Mouse (Mus musculus) myocyte (in vitro differentiated cells): ENCODE data around the gene Fmnl3. TPM values are rescaled to one million over a fixed set of nuclear protein-coding genes. Genes with fewer than 3 reads are reported as not detected.

Experiments
- H3K27me3 ChIP-seq: one replicate; pipeline ENCODE4 v1.6.1; 2011; ENCODE audit not compliant: control insufficient read depth, insufficient read depth, insufficient read length
- H3K36me3 ChIP-seq: one replicate; pipeline ENCODE4 v1.6.1; 2011; ENCODE audit not compliant: control insufficient read depth, insufficient read depth
- H3K4me2 ChIP-seq: one replicate; pipeline ENCODE4 v1.6.1; 2011; ENCODE audit warnings: low read depth, control low read depth
- H3K4me3 ChIP-seq: one replicate; pipeline ENCODE4 v1.5.1; 2011; ENCODE audit warnings: mild to moderate bottlenecking, control low read depth, moderate library complexity
- H3K79me2 ChIP-seq: one replicate; pipeline ENCODE4 v1.6.1; 2011; ENCODE audit not compliant: control insufficient read depth, insufficient read depth
- H3ac ChIP-seq: one replicate; pipeline ENCODE4 v1.6.1; 2011; ENCODE audit not compliant: control insufficient read depth, insufficient read length
- CEBPB ChIP-seq: IDR thresholded peaks from 2 replicates; pipeline ENCODE4 v1.6.1; 2011; ENCODE audit warnings: mild to moderate bottlenecking, moderate library complexity; ENCODE audit not compliant: poor library complexity, insufficient read depth, severe bottlenecking
- E2F4 ChIP-seq: IDR thresholded peaks from one replicate; pipeline ENCODE4 v1.6.1; 2011; ENCODE audit warnings: mild to moderate bottlenecking, control low read depth, moderate library complexity; ENCODE audit not compliant: insufficient read depth
- MAX ChIP-seq: IDR thresholded peaks from one replicate; pipeline ENCODE4 v1.6.1; 2011; ENCODE audit warnings: low read depth, mild to moderate bottlenecking, control low read depth
- MYOD1 ChIP-seq, 3 experiments: IDR thresholded peaks; one replicate each; pipeline ENCODE4 v1.6.1; 2011; ENCODE audit warnings: control low read depth in 2 of 3, low read depth in 2 of 3, mild to moderate bottlenecking in 2 of 3, moderate library complexity in 1 of 3; ENCODE audit not compliant: insufficient read length in 2 of 3, control insufficient read depth in 1 of 3
- MYOG ChIP-seq, 3 experiments: IDR thresholded peaks; one replicate each; pipeline ENCODE4 v1.6.1; 2011; ENCODE audit warnings: control low read depth in 2 of 3, low read depth in 2 of 3, mild to moderate bottlenecking in 2 of 3; ENCODE audit not compliant: insufficient read length in 2 of 3, control insufficient read depth in 1 of 3, insufficient read depth in 1 of 3
- POLR2A ChIP-seq: IDR thresholded peaks from one replicate; pipeline ENCODE4 v1.6.1; 2011; ENCODE audit warnings: low read depth, mild to moderate bottlenecking, control low read depth, moderate library complexity; ENCODE audit not compliant: insufficient read length
- POLR2AphosphoS2 ChIP-seq: IDR thresholded peaks from one replicate; pipeline ENCODE4 v1.6.1; 2011; ENCODE audit warnings: low read depth, control low read depth; ENCODE audit not compliant: insufficient read length
- REST ChIP-seq: IDR thresholded peaks from one replicate; pipeline ENCODE4 v1.6.1; 2011; ENCODE audit warnings: mild to moderate bottlenecking, control low read depth, moderate library complexity; ENCODE audit not compliant: insufficient read depth, insufficient read length
- SRF ChIP-seq: IDR thresholded peaks from one replicate; pipeline ENCODE4 v1.6.1; 2011; ENCODE audit warnings: low read depth; ENCODE audit not compliant: control insufficient read depth, insufficient read length
- TCF12 ChIP-seq: IDR thresholded peaks from one replicate; pipeline ENCODE4 v1.6.1; 2011; ENCODE audit warnings: mild to moderate bottlenecking, control low read depth; ENCODE audit not compliant: poor library complexity, insufficient read depth, severe bottlenecking
- TCF3 ChIP-seq: IDR thresholded peaks from one replicate; pipeline ENCODE4 v1.6.1; 2011; ENCODE audit warnings: low read depth, control low read depth; ENCODE audit not compliant: insufficient read length
- USF1 ChIP-seq: IDR thresholded peaks from one replicate; pipeline ENCODE4 v1.6.1; 2011; ENCODE audit warnings: low read depth, mild to moderate bottlenecking, control low read depth, moderate library complexity
- polyA plus RNA-seq: library from polyadenylated mRNA; unstranded; fragments of >200 nt; fragmentation: generic; extraction: Trizol; gene quantifications from one replicate; pipeline ENCODE4 v1.2.1, GENCODE M21; 2012; ENCODE audit warnings: missing spikeins

Fmnl3 gene
- polyA plus RNA-seq, 1 experiment, result 62.6 TPM

DNA sequence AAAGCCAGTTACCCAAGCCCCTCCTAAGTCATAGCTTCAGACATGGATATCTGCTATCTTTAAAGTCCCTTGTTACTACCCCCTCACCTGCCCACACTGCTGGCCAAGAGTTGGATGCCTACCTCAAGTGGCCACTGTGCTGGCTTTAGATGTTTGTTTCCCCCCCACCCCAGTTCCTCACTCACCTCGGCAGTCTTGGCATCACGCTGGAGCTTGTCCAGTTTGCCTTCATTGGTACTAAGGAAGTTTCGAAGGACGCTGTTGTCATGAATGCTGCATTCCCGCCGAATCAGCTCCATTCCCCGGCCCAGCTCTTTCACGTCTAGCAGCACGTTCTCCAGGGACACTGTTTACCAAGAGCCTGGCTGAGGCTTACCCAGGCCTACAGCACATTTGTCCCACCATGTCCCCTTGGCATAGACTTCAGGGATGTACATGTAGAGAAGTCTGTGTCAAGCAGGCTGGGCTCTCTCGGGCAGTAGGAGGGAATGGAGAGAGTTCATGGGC, 50.1 kb downstream of the Fmnl3 start:
- Histone ChIP-seq H3K36me3 (peaks cover 84% of the 10 kb centered on the region), H3ac (no peak overlapping the region), H3K79me2 (no peaks in the 10 kb centered on the region), H3K4me2 (no peak overlapping the region), H3K4me3 (no peak overlapping the region), H3K27me3 (no peaks in the 10 kb centered on the region)
- TF ChIP-seq TCF3, result no peak
- no peak for TF ChIP-seq POLR2A
- TF ChIP-seq REST, result no peak
- no peak for TF ChIP-seq CEBPB
- no peak for TF ChIP-seq MYOG (IDR thresholded peaks at IDR 0.05; ENCODE audit: control insufficient read depth in 1 of 3, insufficient read depth in 1 of 3, insufficient read length in 2 of 3, low read depth in 2 of 3)
- no peak for TF ChIP-seq TCF12
- no peak for TF ChIP-seq MYOD1 (IDR thresholded peaks at IDR 0.05; ENCODE audit: control insufficient read depth in 1 of 3, insufficient read length in 2 of 3, low read depth in 2 of 3)

DNA sequence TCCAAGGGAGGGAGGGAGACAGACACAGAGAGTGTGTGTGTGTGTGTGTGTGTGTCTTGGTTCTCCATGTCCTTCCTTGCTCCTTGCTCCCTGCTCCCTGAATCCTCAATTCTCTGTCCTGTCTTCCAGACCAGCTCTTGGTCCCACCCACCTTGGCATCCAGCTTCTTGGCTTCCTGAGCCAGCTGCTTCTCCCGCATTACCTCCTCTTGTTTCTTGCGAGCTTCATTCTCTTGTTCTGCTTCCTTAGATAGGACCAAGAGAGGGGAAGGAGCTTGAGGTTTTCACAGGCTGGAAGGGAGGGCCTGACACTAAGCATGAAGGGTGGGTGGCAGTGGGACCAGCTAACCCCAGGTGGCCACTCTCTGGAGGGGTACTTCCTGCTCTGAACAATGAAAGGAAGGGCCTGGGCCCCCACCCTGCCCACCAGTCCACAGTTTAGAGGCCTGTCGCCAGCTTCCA, 50.8 kb downstream of the Fmnl3 start:
- H3K79me2 ChIP-seq, result no peaks in the 10 kb centered on the region
- H3K36me3 ChIP-seq, result peaks cover 81% of the 10 kb centered on the region
- TF ChIP-seq CEBPB (no peak), SRF (no peak), E2F4 (no peak), MYOG (IDR thresholded peaks at IDR 0.05; ENCODE audit: control insufficient read depth in 1 of 3, insufficient read depth in 1 of 3, insufficient read length in 2 of 3, low read depth in 2 of 3) (no peak), TCF3 (no peak), MYOD1 (IDR thresholded peaks at IDR 0.05; ENCODE audit: control insufficient read depth in 1 of 3, insufficient read length in 2 of 3, low read depth in 2 of 3) (no peak), USF1 (no peak), MAX (no peak), REST (no peak), POLR2A (no peak), TCF12 (no peak), POLR2AphosphoS2 (no peak)
- H3K4me3 ChIP-seq, result no peak overlapping the region
- no peaks in the 10 kb centered on the region for H3K27me3 ChIP-seq
- H3K4me2 ChIP-seq, result no peak overlapping the region
- H3ac ChIP-seq, result no peak overlapping the region

DNA sequence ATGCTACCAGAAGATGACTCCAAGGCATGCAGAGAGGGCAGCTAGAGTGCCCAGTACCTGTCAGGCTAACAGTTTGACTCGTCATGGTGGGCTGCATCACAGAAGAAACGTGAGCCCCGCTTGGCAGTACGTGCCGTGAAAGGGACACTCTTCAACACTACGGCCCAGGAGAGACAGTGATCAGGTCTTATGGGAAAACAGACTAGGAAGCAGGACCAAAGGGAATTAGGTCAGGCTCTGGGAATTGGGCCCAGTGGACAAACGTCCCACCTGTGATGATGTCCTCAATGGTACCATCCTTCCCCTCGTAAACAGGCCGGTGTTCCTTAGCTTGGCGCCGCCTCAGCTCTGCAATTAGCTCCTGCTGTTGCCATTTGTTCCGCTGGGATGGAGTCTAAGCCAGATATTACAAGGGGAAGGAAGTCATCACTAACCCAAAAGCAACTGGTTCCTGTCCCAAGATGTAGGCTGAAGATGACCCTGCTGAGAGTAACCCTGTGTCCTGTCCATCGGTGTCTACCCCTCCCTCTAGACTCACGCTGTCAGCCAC, 51.3 kb downstream of the Fmnl3 start:
- TF ChIP-seq POLR2A (peak; percentile 16), USF1 (no peak), SRF (no peak), E2F4 (no peak), POLR2AphosphoS2 (peak; percentile 45)
- H3K79me2 ChIP-seq, result no peaks in the 10 kb centered on the region
- H3ac ChIP-seq, result no peak overlapping the region
- no peaks in the 10 kb centered on the region for H3K27me3 ChIP-seq
- H3K4me2 ChIP-seq, result no peak overlapping the region
- no peak overlapping the region for H3K4me3 ChIP-seq
- peaks cover 81% of the 10 kb centered on the region for H3K36me3 ChIP-seq

DNA sequence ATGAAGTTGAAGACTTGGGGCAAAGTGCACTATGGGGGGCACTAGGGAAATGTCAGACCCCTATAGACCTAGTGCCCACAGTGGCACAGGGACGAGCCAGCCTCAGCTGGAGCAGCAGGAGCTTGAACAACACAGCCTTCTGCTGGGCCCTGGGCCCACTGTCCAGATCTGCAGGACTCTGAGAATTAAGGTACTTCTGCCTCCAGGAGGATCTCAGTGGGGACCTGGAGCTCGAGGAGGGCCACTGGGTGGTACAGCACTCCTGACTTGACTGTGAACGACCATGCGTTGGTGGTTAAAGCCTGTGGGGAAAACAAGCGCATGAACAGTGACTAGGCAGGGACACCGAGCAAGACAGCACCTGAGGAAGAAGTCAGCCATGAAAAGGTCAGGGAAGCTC, 52.2 kb downstream of the Fmnl3 start:
- no peak overlapping the region for H3K4me3 ChIP-seq
- H3K79me2 ChIP-seq, result no peaks in the 10 kb centered on the region
- H3ac ChIP-seq, result no peak overlapping the region
- no peaks in the 10 kb centered on the region for H3K27me3 ChIP-seq
- peaks cover 80% of the 10 kb centered on the region for H3K36me3 ChIP-seq
- TF ChIP-seq REST (no peak), POLR2AphosphoS2 (peak; percentile 8), POLR2A (peak; percentile 6), TCF12 (no peak), CEBPB (no peak), MYOD1 (IDR thresholded peaks at IDR 0.05; ENCODE audit: control insufficient read depth in 1 of 3, insufficient read length in 2 of 3, low read depth in 2 of 3) (no peak), E2F4 (no peak), TCF3 (no peak), MYOG (IDR thresholded peaks at IDR 0.05; ENCODE audit: control insufficient read depth in 1 of 3, insufficient read depth in 1 of 3, insufficient read length in 2 of 3, low read depth in 2 of 3) (no peak), SRF (no peak), MAX (no peak), USF1 (no peak)
- H3K4me2 ChIP-seq, result no peak overlapping the region

DNA sequence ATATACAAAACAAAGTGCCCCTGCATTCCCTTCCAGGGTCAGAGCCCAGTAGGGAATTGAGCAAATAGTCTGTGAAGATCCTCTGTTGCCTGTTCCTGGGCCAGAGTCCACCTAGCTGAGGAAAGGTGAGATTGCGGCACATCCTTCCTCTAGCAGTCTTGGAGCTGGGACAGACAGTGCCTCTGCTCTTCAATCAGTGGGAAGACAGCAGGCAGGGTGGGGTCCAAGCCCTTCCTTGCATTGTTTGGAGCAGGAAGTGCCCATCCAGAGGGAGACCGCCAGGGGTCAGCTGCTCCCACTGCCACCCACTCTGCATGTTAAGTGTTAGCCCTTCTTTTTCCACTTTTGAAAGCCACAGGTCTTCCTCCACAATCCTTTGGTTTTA, 53.0 kb downstream of the Fmnl3 start:
- H3K36me3 ChIP-seq, result peaks cover 77% of the 10 kb centered on the region
- H3K4me3 ChIP-seq, result no peak overlapping the region
- H3ac ChIP-seq, result no peak overlapping the region
- H3K27me3 ChIP-seq, result no peaks in the 10 kb centered on the region
- TF ChIP-seq POLR2AphosphoS2, result no peak
- TF ChIP-seq MYOG (IDR thresholded peaks at IDR 0.05; ENCODE audit: control insufficient read depth in 1 of 3, insufficient read depth in 1 of 3, insufficient read length in 2 of 3, low read depth in 2 of 3), result no peak
- no peak for TF ChIP-seq POLR2A
- TF ChIP-seq CEBPB, result no peak
- no peak for TF ChIP-seq REST
- TF ChIP-seq TCF3, result no peak
- no peak for TF ChIP-seq USF1
- TF ChIP-seq MAX, result no peak
- TF ChIP-seq TCF12, result no peak
- TF ChIP-seq E2F4, result no peak
- no peak for TF ChIP-seq MYOD1 (IDR thresholded peaks at IDR 0.05; ENCODE audit: control insufficient read depth in 1 of 3, insufficient read length in 2 of 3, low read depth in 2 of 3)
- no peak for TF ChIP-seq SRF
- no peaks in the 10 kb centered on the region for H3K79me2 ChIP-seq
- no peak overlapping the region for H3K4me2 ChIP-seq
